Mouse (Mus musculus) hindbrain, embryonic 16.5 days (tissue): Measurements from ENCODE around the gene Fam192a. TPM values are rescaled to one million over a fixed set of nuclear protein-coding genes. Genes with fewer than 3 reads are reported as not detected.
A peak's percentile ranks its signal among the peaks of the same experiment; 100 is the strongest.

Experiments
- ATAC-seq: fragments of 200-750 bp; cut with Nextera tagmentation; 2 replicates; pipeline ENCODE4 v1.8.0; 2017; ENCODE audit warnings: moderate TSS enrichment, moderate library complexity
- H3K27ac ChIP-seq: fragments of 300-500 bp; sonication (generic); 2 replicates; pipeline ENCODE4 v1.5.1; 2014; ENCODE audit warnings: low read depth, mild to moderate bottlenecking, control low read depth, low read length, moderate library complexity
- H3K27me3 ChIP-seq: fragments of 300-500 bp; sonication (generic); replicated peaks from 2 replicates; pipeline ENCODE4 v1.6.1; 2014; ENCODE audit warnings: low read length; ENCODE audit not compliant: control insufficient read depth, insufficient read depth
- H3K36me3 ChIP-seq: fragments of 300-500 bp; sonication (generic); 2 replicates; pipeline ENCODE4 v1.6.1; 2014; ENCODE audit warnings: mild to moderate bottlenecking, low read length, moderate library complexity, mixed read lengths; ENCODE audit not compliant: control insufficient read depth, insufficient read depth
- H3K4me1 ChIP-seq: fragments of 300-500 bp; sonication (generic); 2 replicates; pipeline ENCODE4 v1.6.1; 2014; ENCODE audit warnings: low read depth, low read length; ENCODE audit not compliant: control insufficient read depth, insufficient read depth
- H3K4me2 ChIP-seq: fragments of 300-500 bp; sonication (generic); 2 replicates; pipeline ENCODE4 v1.6.1; 2014; ENCODE audit warnings: mild to moderate bottlenecking, low read length, control low read depth, moderate library complexity
- H3K4me3 ChIP-seq: fragments of 300-500 bp; sonication (generic); 2 replicates; pipeline ENCODE4 v1.5.1; 2014; ENCODE audit warnings: mild to moderate bottlenecking, low read length, control low read depth, moderate library complexity
- H3K9ac ChIP-seq: fragments of 300-500 bp; sonication (generic); 2 replicates; pipeline ENCODE4 v1.6.1; 2014; ENCODE audit warnings: low read depth, mild to moderate bottlenecking, control low read depth, low read length, moderate library complexity
- H3K9me3 ChIP-seq: fragments of 300-500 bp; sonication (generic); 2 replicates; pipeline ENCODE4 v1.6.1; 2014; ENCODE audit warnings: mild to moderate bottlenecking, low read length, moderate library complexity; ENCODE audit not compliant: control insufficient read depth
- WGBS: fragments of 180-500 bp; shearing (Covaris S2); extraction: QIAGEN DNeasy Blood & Tissue Kit; methylation state at CpG from one replicate; pipeline ENCODE4 v1.1.7; 2014; 5-methylcytosine and 5-hydroxymethylcytosine counted together
- polyA plus RNA-seq: library from polyadenylated mRNA; unstranded; fragments of >200 nt; fragmentation: Nextera tagmentation; extraction: Ambion mirVana; gene quantifications from 2 replicates; pipeline ENCODE4 v1.2.1, GENCODE M21; 2015

Gene Fam192a
- polyA plus RNA-seq, 1 experiment from 2014 or later, result 67.9 TPM

DNA sequence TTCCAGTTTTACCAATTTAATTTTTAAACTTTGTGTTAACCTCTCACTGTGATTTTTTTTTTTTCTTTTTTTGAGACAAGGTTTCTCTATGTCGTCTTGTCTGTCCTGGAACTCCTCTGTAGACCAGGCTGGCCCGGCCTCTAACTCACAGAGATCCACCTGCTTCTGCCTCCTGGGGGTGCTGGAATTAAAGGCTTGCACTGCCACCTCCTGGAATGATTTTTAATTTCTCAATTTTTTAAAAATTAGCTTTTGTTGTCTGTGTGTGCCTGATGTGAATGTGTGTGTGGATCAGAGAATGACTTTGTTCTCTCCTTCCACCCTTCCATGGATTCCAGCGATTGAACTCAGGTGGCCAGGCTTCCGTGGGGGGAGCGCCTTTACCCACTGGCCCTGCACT, 5.3 kb upstream of the Fam192a start:
- no peaks in the 10 kb centered on the region for H3K36me3 ChIP-seq
- H3K27ac ChIP-seq, result no peak overlapping the region
- no peak overlapping the region for H3K4me2 ChIP-seq
- H3K27me3 ChIP-seq, result no peaks in the 10 kb centered on the region
- WGBS, result 88% methylated on average over 5 of the region's 5 CpGs
- no peak overlapping the region for H3K9ac ChIP-seq
- no peak overlapping the region for H3K4me3 ChIP-seq
- no peaks in the 10 kb centered on the region for H3K9me3 ChIP-seq
- peaks cover 16% of the 10 kb centered on the region for H3K4me1 ChIP-seq
- ATAC-seq, result no peak

- no peak overlapping the region; the same call in 1 of the 2 replicates for H3K4me2 ChIP-seq
- ATAC-seq, result no peak
Measured at GRCm38 (mm10) chr8:94604030-94604429, 2.2 kb upstream of the Fam192a start.

DNA sequence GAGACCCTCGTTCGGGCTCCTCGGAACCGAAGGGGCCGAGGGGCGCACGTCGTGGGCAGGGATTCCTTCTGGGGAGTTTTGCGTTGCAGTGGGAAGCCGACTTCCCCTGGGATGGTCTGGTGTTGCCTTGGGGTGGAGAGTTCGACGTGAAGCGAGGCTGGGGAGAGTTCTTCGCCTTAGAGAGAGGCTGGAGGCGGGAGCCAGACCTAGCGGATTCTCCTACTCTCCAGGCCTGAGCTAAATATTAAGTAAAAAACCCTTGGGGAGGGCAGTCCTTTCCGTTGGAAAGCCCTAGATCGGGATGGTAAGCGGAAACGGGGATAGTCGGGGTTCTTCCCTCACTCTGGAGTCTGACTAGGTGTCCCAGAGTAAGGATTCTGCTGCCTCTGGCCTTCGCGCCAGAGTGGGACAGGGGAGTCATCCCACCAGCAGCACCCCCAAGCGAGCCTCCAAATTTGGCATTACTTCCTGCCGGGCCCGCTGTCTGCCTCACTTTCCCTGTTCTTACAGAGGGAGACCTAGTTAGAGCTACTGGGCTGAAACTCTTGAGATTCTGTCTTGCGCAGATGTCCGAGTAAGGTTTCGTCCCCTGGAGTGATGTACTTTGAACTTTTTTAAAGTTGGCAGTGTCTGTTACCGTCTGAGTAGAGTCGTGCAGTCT, 804 bp upstream of the Fam192a start:
- peak overlapping the region; percentile 99 for H3K4me2 ChIP-seq
- H3K9ac ChIP-seq, result peak overlapping the region; percentile 79
- H3K27me3 ChIP-seq, result no peaks in the 10 kb centered on the region
- H3K27ac ChIP-seq, result peak overlapping the region; percentile 79
- ATAC-seq, result no peak
- H3K36me3 ChIP-seq, result no peaks in the 10 kb centered on the region
- no peaks in the 10 kb centered on the region for H3K9me3 ChIP-seq
- peak overlapping the region; percentile 55 for H3K4me3 ChIP-seq
- under 1% methylated on average over 31 of the region's 31 CpGs for WGBS
- H3K4me1 ChIP-seq, result peaks cover 29% of the 10 kb centered on the region

More at GRCm38 (mm10) chr8:94604030-94604429, 2.2 kb upstream of the Fam192a start:
- Histone ChIP-seq H3K4me3 (no peak overlapping the region), H3K27ac (no peak overlapping the region), H3K36me3 (no peaks in the 10 kb centered on the region), H3K9ac (no peak overlapping the region), H3K4me1 (peaks cover 29% of the 10 kb centered on the region), H3K27me3 (no peaks in the 10 kb centered on the region), H3K9me3 (no peaks in the 10 kb centered on the region)
- WGBS, result 78% methylated on average over 2 of the region's 2 CpGs

DNA sequence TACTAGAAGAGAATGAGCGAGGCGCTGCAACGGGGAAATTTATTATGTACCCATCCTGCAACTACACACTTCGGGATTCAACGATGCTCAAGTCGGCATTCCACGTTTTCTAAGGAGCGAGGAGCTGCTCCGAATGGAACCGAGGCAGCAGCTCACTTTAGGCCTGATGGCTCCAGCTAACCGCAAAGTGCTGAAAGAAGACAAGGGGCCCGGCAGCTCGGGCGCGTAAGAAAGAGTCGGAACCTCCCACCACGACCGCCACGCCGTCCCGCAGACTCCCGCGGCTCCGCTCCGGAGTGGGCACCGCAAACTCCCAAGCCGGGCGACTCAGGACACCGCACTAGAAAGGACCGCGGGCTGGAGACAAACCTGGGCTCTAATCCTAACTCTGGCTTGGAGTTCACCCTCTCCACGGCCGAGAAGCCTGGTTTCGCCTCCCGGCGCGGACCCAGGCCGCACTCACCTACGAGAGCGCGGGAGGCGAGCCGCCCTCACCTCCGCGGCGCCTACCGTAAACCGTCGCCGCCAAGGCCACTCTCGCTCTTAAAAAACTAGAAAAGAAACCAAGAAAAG, 677 bp downstream of the Fam192a start:
- peak overlapping the region; percentile 90 for H3K27ac ChIP-seq
- H3K9me3 ChIP-seq, result no peaks in the 10 kb centered on the region
- WGBS, result 1% methylated on average over 51 of the region's 51 CpGs
- no peaks in the 10 kb centered on the region for H3K27me3 ChIP-seq
- ATAC-seq, result peak; percentile 41
- no peaks in the 10 kb centered on the region for H3K36me3 ChIP-seq
- peak overlapping the region; percentile 55 for H3K4me3 ChIP-seq
- peaks cover 29% of the 10 kb centered on the region for H3K4me1 ChIP-seq
- H3K9ac ChIP-seq, result peak overlapping the region; percentile 90
- H3K4me2 ChIP-seq, result peak overlapping the region; percentile 98

DNA sequence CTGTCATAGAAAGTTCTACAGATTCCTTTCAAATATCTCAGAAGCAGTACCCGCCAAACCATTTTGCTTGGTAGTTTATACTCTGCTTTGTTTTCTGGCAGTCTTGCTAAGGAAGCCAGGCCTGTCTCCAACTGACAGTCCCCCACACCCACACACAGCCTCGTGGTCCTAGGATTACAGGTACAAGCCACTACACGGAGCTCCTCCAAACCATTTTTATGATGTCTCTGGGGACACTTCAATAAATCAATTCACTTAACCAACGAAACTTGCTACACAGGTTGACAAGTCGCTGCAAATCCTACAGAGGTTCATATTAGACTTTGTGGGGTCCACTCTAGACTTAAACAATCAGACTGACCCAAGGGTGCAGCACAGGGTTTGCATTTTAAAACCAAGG, 1.3 kb downstream of the Fam192a start:
- Histone ChIP-seq H3K4me1 (peaks cover 29% of the 10 kb centered on the region), H3K4me2 (peak overlapping the region; percentile 98), H3K4me3 (peak overlapping the region; percentile 55), H3K36me3 (no peaks in the 10 kb centered on the region), H3K9me3 (no peaks in the 10 kb centered on the region), H3K27me3 (no peaks in the 10 kb centered on the region), H3K27ac (no peak overlapping the region; the same call in 1 of the 2 replicates), H3K9ac (peak overlapping the region; percentile 90)
- 25% methylated on average over 5 of the region's 5 CpGs for WGBS
- ATAC-seq, result no peak

DNA sequence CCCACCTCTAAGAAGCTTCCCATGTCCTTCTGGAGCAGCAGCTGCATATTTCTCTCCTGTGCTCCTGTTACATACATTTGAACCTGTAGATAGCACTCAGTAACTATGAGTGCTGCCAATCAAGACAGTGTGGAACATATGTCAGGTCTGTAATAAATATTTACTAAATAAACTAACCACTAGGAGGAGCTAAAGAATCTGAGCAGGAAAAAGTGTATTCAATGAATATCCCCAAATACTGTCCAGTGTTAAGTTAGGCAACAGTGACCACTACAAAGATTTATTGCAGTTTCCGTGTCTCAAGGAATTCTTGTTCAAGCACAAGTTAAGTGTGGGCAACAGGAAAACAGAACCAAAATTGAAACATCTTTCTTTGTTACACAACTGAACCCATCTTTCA, 7.6 kb downstream of the Fam192a start:
- H3K4me2 ChIP-seq, result no peak overlapping the region
- no peaks in the 10 kb centered on the region for H3K27me3 ChIP-seq
- H3K9ac ChIP-seq, result no peak overlapping the region
- no peaks in the 10 kb centered on the region for H3K36me3 ChIP-seq
- no peak for ATAC-seq
- WGBS, result 87% methylated on average over 1 of the region's 1 CpGs
- H3K4me1 ChIP-seq, result peaks cover under 1% of the 10 kb centered on the region; the same call in 1 of the 2 replicates
- H3K27ac ChIP-seq, result no peak overlapping the region
- H3K4me3 ChIP-seq, result no peak overlapping the region
- no peaks in the 10 kb centered on the region for H3K9me3 ChIP-seq

GRCm38 (mm10) chr8:94591691-94592090, 10.1 kb downstream of the Fam192a start:
- Histone ChIP-seq H3K4me3 (no peak overlapping the region), H3K36me3 (peaks cover 11% of the 10 kb centered on the region), H3K27me3 (no peaks in the 10 kb centered on the region), H3K9ac (no peak overlapping the region), H3K4me1 (no peaks in the 10 kb centered on the region), H3K4me2 (no peak overlapping the region), H3K9me3 (no peaks in the 10 kb centered on the region), H3K27ac (no peak overlapping the region)
- ATAC-seq, result no peak
- WGBS, result 84% methylated on average over 4 of the region's 4 CpGs

GRCm38 (mm10) chr8:94584238-94584817, 17.5 kb downstream of the Fam192a start:
- no peaks in the 10 kb centered on the region for H3K9me3 ChIP-seq
- no peaks in the 10 kb centered on the region for H3K27me3 ChIP-seq
- H3K27ac ChIP-seq, result no peak overlapping the region
- peak; percentile 93 for ATAC-seq
- peaks cover 2% of the 10 kb centered on the region for H3K4me1 ChIP-seq
- no peak overlapping the region for H3K4me3 ChIP-seq
- H3K36me3 ChIP-seq, result peaks cover 15% of the 10 kb centered on the region
- 30% methylated on average over 4 of the region's 4 CpGs for WGBS
- H3K4me2 ChIP-seq, result no peak overlapping the region
- H3K9ac ChIP-seq, result no peak overlapping the region

DNA sequence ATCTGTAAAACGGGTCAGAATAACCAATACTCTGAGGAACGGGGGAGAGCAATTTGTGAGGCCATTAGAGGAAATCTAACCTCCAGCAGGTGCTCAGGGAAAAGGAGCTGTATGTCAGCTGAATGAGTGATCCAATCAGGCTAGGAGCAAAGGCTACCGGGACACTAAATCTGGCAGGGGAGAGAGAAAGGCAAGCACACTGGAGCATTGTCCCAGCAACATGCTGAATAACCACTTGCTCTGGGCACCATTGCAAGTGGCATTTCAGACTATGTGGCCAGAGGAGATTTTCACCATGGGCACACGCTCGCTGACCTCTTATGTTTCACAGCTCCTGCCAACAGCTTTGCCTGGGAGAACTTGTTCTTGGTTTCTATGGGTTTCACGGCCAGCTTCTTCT, 19.2 kb downstream of the Fam192a start:
- H3K4me3 ChIP-seq, result no peak overlapping the region
- H3K27me3 ChIP-seq, result no peaks in the 10 kb centered on the region
- peaks cover 14% of the 10 kb centered on the region for H3K36me3 ChIP-seq
- peaks cover 2% of the 10 kb centered on the region for H3K4me1 ChIP-seq
- no peak overlapping the region for H3K9ac ChIP-seq
- H3K4me2 ChIP-seq, result no peak overlapping the region
- no peak overlapping the region for H3K27ac ChIP-seq
- no peaks in the 10 kb centered on the region for H3K9me3 ChIP-seq
- 88% methylated on average over 6 of the region's 6 CpGs for WGBS
- ATAC-seq, result no peak
